Mouse (Mus musculus): ENCODE measurements around the gene Cacna1d. TPM values are rescaled to one million over a fixed set of nuclear protein-coding genes. Genes with fewer than 3 reads are reported as not detected.

Gene Cacna1d
- total and polyA plus RNA-seq, 3 experiments: 0.04 to 0.66 (median 0.08) TPM

- Histone ChIP-seq H3K27ac (ENCODE audit: insufficient read depth, low read depth) (no peak overlapping the region), H3K9ac (ENCODE audit: insufficient read depth, low read depth) (no peak overlapping the region), H3K4me2 (ENCODE audit: insufficient read depth, low read depth, poor library complexity, severe bottlenecking) (no peak overlapping the region), H3K36me3 (replicated peaks in 1 of 2; ENCODE audit: control insufficient read depth in 1 of 2, insufficient read depth in 1 of 2, low read length in 1 of 2) (no peaks in the 10 kb centered on the region), H3K27me3 (replicated peaks) (no peaks in the 10 kb centered on the region), H3K4me1 (ENCODE audit: control insufficient read depth in 1 of 2, insufficient read depth in 2 of 2) (peaks cover 10 to 47% of the 10 kb centered on the region in 2 experiments), H3K9me3 (replicated peaks; ENCODE audit: low read length) (peaks cover 3% of the 10 kb centered on the region), H3K4me3 (replicated peaks in 1 of 3; ENCODE audit: low read depth in 2 of 3, low read length in 2 of 3, poor library complexity in 1 of 3) (no peak overlapping the region), H3K79me2 (replicated peaks; ENCODE audit: control insufficient read depth, extremely low read depth, insufficient read depth, poor library complexity, severe bottlenecking) (no peaks in the 10 kb centered on the region)
- in situ Hi-C loops (cut with MboI; ENCODE audit: low pct_ligation_motif_present, low pct_unique_long_range_greater_than_20kb, low sequenced_read_pairs): no loop called here
- TF ChIP-seq TCF12 (IDR thresholded peaks at IDR 0.05; ENCODE audit: low read depth, low read length) (no peak), MXI1 (IDR thresholded peaks at IDR 0.05; ENCODE audit: low read depth, low read length) (no peak), ETS1 (conservative IDR thresholded peaks at IDR 0.05; ENCODE audit: low read depth, low read length) (no peak), TBP (conservative IDR thresholded peaks at IDR 0.05; ENCODE audit: low read depth, low read length) (no peak), MEF2A (IDR thresholded peaks at IDR 0.05; ENCODE audit: borderline replicate concordance, low read depth, low read length) (no peak), ZKSCAN1 (IDR thresholded peaks at IDR 0.05; ENCODE audit: borderline replicate concordance, low read depth, low read length) (no peak), ZC3H11A (IDR thresholded peaks at IDR 0.05; ENCODE audit: low read depth, low read length) (no peak), ELF1 (IDR thresholded peaks at IDR 0.05; ENCODE audit: low read depth, low read length) (no peak), JUND (conservative IDR thresholded peaks at IDR 0.05; ENCODE audit: low read depth, low read length) (no peak), MAZ (IDR thresholded peaks at IDR 0.05; ENCODE audit: low read depth, low read length) (no peak), PAX5 (IDR thresholded peaks at IDR 0.05; ENCODE audit: low read length) (no peak), UBTF (IDR thresholded peaks at IDR 0.05; ENCODE audit: low read depth, low read length) (no peak), USF1 (IDR thresholded peaks at IDR 0.05; ENCODE audit: low read depth, low read length) (no peak), MYC (IDR thresholded peaks at IDR 0.05; ENCODE audit: low read depth, low read length) (no peak), MAFK (IDR thresholded peaks at IDR 0.05; ENCODE audit: insufficient replicate concordance, low read length) (no peak)
- DNase-seq (ENCODE audit: extremely low read depth): no peak
- dilution Hi-C loops (cut with MboI; ENCODE audit: extremely low pct_ligation_motif_present, extremely low pct_unique_long_range_greater_than_20kb, low sequenced_read_pairs): no loop called here
These were observed 243.1 kb downstream of the Cacna1d start for GRCm38 (mm10) chr14:30248121-30248520.

- no peak overlapping the region for H3K27ac ChIP-seq (ENCODE audit: insufficient read depth, low read depth)
- no peaks in the 10 kb centered on the region for H3K27me3 ChIP-seq (replicated peaks)
- no peak overlapping the region for H3K4me3 ChIP-seq (replicated peaks in 1 of 3; ENCODE audit: low read depth in 2 of 3, low read length in 2 of 3, poor library complexity in 1 of 3)
- no peak for DNase-seq (ENCODE audit: extremely low read depth)
- H3K4me1 ChIP-seq (ENCODE audit: control insufficient read depth in 1 of 2, insufficient read depth in 2 of 2): peaks cover 10 to 50% of the 10 kb centered on the region in 2 experiments
- no peaks in the 10 kb centered on the region for H3K79me2 ChIP-seq (replicated peaks; ENCODE audit: control insufficient read depth, extremely low read depth, insufficient read depth, poor library complexity, severe bottlenecking)
- dilution Hi-C loops (cut with MboI; ENCODE audit: extremely low pct_ligation_motif_present, extremely low pct_unique_long_range_greater_than_20kb, low sequenced_read_pairs) (no loop called here), in situ Hi-C loops (cut with MboI; ENCODE audit: low pct_ligation_motif_present, low pct_unique_long_range_greater_than_20kb, low sequenced_read_pairs) (no loop called here)
- TF ChIP-seq GABPA (IDR thresholded peaks at IDR 0.05; ENCODE audit: insufficient replicate concordance, low read depth, low read length): no peak
- no peak for TF ChIP-seq E2F4 (IDR thresholded peaks at IDR 0.05; ENCODE audit: insufficient replicate concordance, low read depth, low read length)
- no peak for TF ChIP-seq NELFE (IDR thresholded peaks at IDR 0.05; ENCODE audit: low read depth, low read length)
- no peak for TF ChIP-seq MAX (IDR thresholded peaks at IDR 0.05; ENCODE audit: low read length)
- no peak for TF ChIP-seq SMC3 (IDR thresholded peaks at IDR 0.05; ENCODE audit: low read depth, low read length)
- no peak for TF ChIP-seq RCOR1 (conservative IDR thresholded peaks at IDR 0.05; ENCODE audit: low read depth, low read length)
- no peak for TF ChIP-seq USF1 (IDR thresholded peaks at IDR 0.05; ENCODE audit: low read depth, low read length)
- no peak for TF ChIP-seq ZMIZ1 (IDR thresholded peaks at IDR 0.05; ENCODE audit: low read depth, low read length)
- no peak for TF ChIP-seq ZKSCAN1 (IDR thresholded peaks at IDR 0.05; ENCODE audit: borderline replicate concordance, low read depth, low read length)
- no peak for TF ChIP-seq MYC (IDR thresholded peaks at IDR 0.05; ENCODE audit: low read depth, low read length)
- TF ChIP-seq RAD21 (IDR thresholded peaks at IDR 0.05; ENCODE audit: low read depth, low read length): no peak
- no peak for TF ChIP-seq ELF1 (IDR thresholded peaks at IDR 0.05; ENCODE audit: low read depth, low read length)
- no peak for TF ChIP-seq POLR2AphosphoS2 (IDR thresholded peaks at IDR 0.05; ENCODE audit: low read depth, low read length)
- H3K9me3 ChIP-seq (replicated peaks; ENCODE audit: low read length): peaks cover 3% of the 10 kb centered on the region
- no peak overlapping the region for H3K9ac ChIP-seq (ENCODE audit: insufficient read depth, low read depth)
- no peaks in the 10 kb centered on the region for H3K36me3 ChIP-seq (replicated peaks in 1 of 2; ENCODE audit: control insufficient read depth in 1 of 2, insufficient read depth in 1 of 2, low read length in 1 of 2)
- H3K4me2 ChIP-seq (ENCODE audit: insufficient read depth, low read depth, poor library complexity, severe bottlenecking): no peak overlapping the region
These were observed 243.6 kb downstream of the Cacna1d start for GRCm38 (mm10) chr14:30247606-30248005.

All from CH12.LX (cell line).